Mouse (Mus musculus): ENCODE results near the gene Atp6v0e2.

DNA sequence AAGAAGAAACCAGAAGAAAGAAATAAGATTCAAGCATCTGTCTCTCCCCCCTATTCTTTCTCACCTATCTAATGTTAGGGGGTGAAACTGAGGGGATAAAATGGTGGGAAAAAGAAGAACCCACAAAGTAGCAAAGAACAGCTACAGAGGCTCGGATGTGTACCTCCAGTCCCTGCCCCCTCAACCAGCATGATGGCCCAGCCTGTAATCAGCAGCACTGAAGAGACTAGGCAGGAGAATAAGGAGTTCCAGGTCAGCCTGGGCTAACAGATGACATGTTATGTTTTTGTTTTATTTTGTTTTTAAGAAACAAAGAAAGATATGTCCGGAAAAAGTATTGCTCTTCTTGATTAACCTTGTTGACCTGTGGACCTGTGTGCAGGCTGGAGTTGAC lies 33.6 kb upstream of the Atp6v0e2 start:
- TF ChIP-seq CTCF (IDR thresholded peaks at IDR 0.05; ENCODE audit: low read depth, low read length): no peak
- no peak for TF ChIP-seq TAL1 (conservative IDR thresholded peaks at IDR 0.05; ENCODE audit: low read depth, low read length)
- no peak for TF ChIP-seq GATA1 (IDR thresholded peaks at IDR 0.05; ENCODE audit: borderline replicate concordance, low read length)
- no peak for TF ChIP-seq POLR2AphosphoS5 (IDR thresholded peaks at IDR 0.05; ENCODE audit: insufficient replicate concordance, low read depth, low read length)
- TF ChIP-seq GATA2 (IDR thresholded peaks at IDR 0.05; ENCODE audit: borderline replicate concordance, low read depth, low read length): no peak
